Comparison of ENCODE assay signal across 10 mouse cellular contexts in genomic region chr11:6695176-6695575, GRCm38 (mm10). TPM values are rescaled to one million over a fixed set of nuclear protein-coding genes. Genes with fewer than 3 reads are reported as not detected.
DNase-seq lines count a peak whose midpoint lies in the region; ATAC-seq and TF ChIP-seq lines count a peak whose summit lies in the region.
"Had no signal": no experiment of that assay in that cellular context is flagged by ENCODE, and none has a peak within 500 bp of the region (broad histone marks: within the 10 kb centered on the region; RNA-seq: fewer than 3 reads in every experiment).

No protein-coding gene starts in this region.

- intact Hi-C loops in heart, adult 2 months (cut with DNase I) = loop anchor here (2.0 to 5.0 kb wide), 2 partner anchors 14 to 38 kb away; partner anchors contain the start of gene Ramp3

- no peak overlapping the region for H3K27ac ChIP-seq in midbrain, embryonic 15.5 days
- H3K27ac ChIP-seq in midbrain, embryonic 13.5 days = no peak overlapping the region
- peak overlapping the region; percentile 74 for H3K27ac ChIP-seq in heart, adult 2 months
- H3K27ac ChIP-seq: macrophage had no signal

- H3K4me2 ChIP-seq in midbrain, embryonic 15.5 days = no peak overlapping the region
- H3K4me2 ChIP-seq in midbrain, embryonic 13.5 days (replicated peaks) = no peak overlapping the region

- H3K4me1 ChIP-seq in midbrain, embryonic 15.5 days = no peaks in the 10 kb centered on the region
- H3K4me1 ChIP-seq in midbrain, embryonic 13.5 days (replicated peaks) = no peaks in the 10 kb centered on the region
- H3K4me1 ChIP-seq in heart, adult 2 months (ENCODE audit: control insufficient read depth, insufficient read depth, low read length) = no peaks in the 10 kb centered on the region; the same call in 1 of the 2 replicates

- TF ChIP-seq POLR2A in heart, adult 2 months (IDR thresholded peaks at IDR 0.05; ENCODE audit: insufficient read depth, low read depth, low read length) = peak; percentile 61; the same call in 1 of the 2 replicates

- ATAC-seq in midbrain, embryonic 15.5 days (replicated peaks) = peak; percentile 41; the same call in 1 of the 2 replicates
- ATAC-seq in midbrain, embryonic 13.5 days = no peak

- TF ChIP-seq EP300 in heart, adult 2 months (IDR thresholded peaks at IDR 0.05; ENCODE audit: insufficient read depth, low read depth, low read length) = 0 out of 2 replicates have a peak, but pooled peaks have one; percentile 22

- no peak overlapping the region for H3K4me3 ChIP-seq in midbrain, embryonic 15.5 days
- no peak overlapping the region for H3K4me3 ChIP-seq in midbrain, embryonic 13.5 days (replicated peaks)
- H3K4me3 ChIP-seq in heart, adult 2 months = peak overlapping the region; percentile 38

- H3K9me3 ChIP-seq in midbrain, embryonic 15.5 days = no peaks in the 10 kb centered on the region
- no peaks in the 10 kb centered on the region for H3K9me3 ChIP-seq in midbrain, embryonic 13.5 days

- whole genome bisulfite sequencing in midbrain, embryonic 15.5 days = 82% methylated on average over 12 of the region's 12 CpGs
- WGBS in midbrain, embryonic 13.5 days = 83% methylated on average over 12 of the region's 12 CpGs
- WGBS in heart, adult 2 months = 20% methylated on average over 12 of the region's 12 CpGs

- no peaks in the 10 kb centered on the region for H3K79me2 ChIP-seq in heart, adult 2 months (replicated peaks; ENCODE audit: control insufficient read depth, insufficient read depth, low read length)

- TF ChIP-seq CTCF in heart, adult 2 months (IDR thresholded peaks at IDR 0.05) = no peak

- H3K36me3 ChIP-seq in midbrain, embryonic 15.5 days (replicated peaks) = no peaks in the 10 kb centered on the region
- H3K36me3 ChIP-seq in midbrain, embryonic 13.5 days = no peaks in the 10 kb centered on the region
- H3K36me3 ChIP-seq in heart, adult 2 months (ENCODE audit: control insufficient read depth, insufficient read depth, low read length) = no peaks in the 10 kb centered on the region

- peak; percentile 61 to 65 for DNase-seq in heart, adult 2 months
- DNase-seq in kidney, postnatal 36 days = peak; percentile 73
- DNase-seq in skeletal muscle tissue, adult 2 months (ENCODE audit: low read depth, low spot score) = peak; percentile 5
- no peak for DNase-seq in spleen, postnatal 36 days (ENCODE audit: low spot score in 2 of 2)
- DNase-seq in cerebellum, postnatal 25 days = no peak
- no peak for DNase-seq in right cerebral cortex, postnatal 14 days

- H3K27me3 ChIP-seq in midbrain, embryonic 15.5 days (replicated peaks) = no peaks in the 10 kb centered on the region
- no peaks in the 10 kb centered on the region for H3K27me3 ChIP-seq in midbrain, embryonic 13.5 days
- no peaks in the 10 kb centered on the region; the same call in 1 of the 2 replicates for H3K27me3 ChIP-seq in heart, adult 2 months (ENCODE audit: control insufficient read depth, insufficient read depth, low read length)

- no peak overlapping the region for H3K9ac ChIP-seq in midbrain, embryonic 15.5 days
- H3K9ac ChIP-seq in midbrain, embryonic 13.5 days (replicated peaks) = no peak overlapping the region
- H3K9ac ChIP-seq in heart, adult 2 months (ENCODE audit: low read depth, low read length) = peak overlapping the region; percentile 28

RNA-seq across cellular contexts. Expression of gene Ramp3, which starts 36.9 kb away (rescaled TPM):
- polyA plus RNA-seq in midbrain, embryonic 15.5 days (2015; fragmentation: Nextera tagmentation; extraction: Ambion mirVana) = 10.2 and 12.0 TPM in 2 replicates
- polyA plus RNA-seq in midbrain, embryonic 13.5 days (2015; fragmentation: Nextera tagmentation; extraction: Ambion mirVana) = 6.4 and 6.8 TPM in 2 replicates
- 1 to 10 TPM; 6.0 to 7.6 TPM for total RNA-seq in heart, adult 2 months (2021)
- 7.6 and 9.5 TPM in 2 replicates for polyA plus RNA-seq in heart, adult 2 months (2012; rRNA removed)

RNA-seq across cellular contexts. Expression of gene Wap, which starts 56.7 kb away (rescaled TPM):
- not detected in 2 replicates for polyA plus RNA-seq in midbrain, embryonic 15.5 days (2015; fragmentation: Nextera tagmentation; extraction: Ambion mirVana)
- polyA plus RNA-seq in midbrain, embryonic 13.5 days (2015; fragmentation: Nextera tagmentation; extraction: Ambion mirVana) = not detected in 2 replicates
- total RNA-seq in heart, adult 2 months (2021) = not detected
- not detected in 2 replicates for polyA plus RNA-seq in heart, adult 2 months (2012; rRNA removed)
- total RNA-seq: adrenal gland, postnatal 4 days had no signal
- polyA plus RNA-seq: macrophage had no signal

Comparison
In these comparisons a context has a peak if more than half of its experiments do, and no peak if none do; other contexts are left out.
1. DNase-seq: peak in heart, adult 2 months (2 of 2), kidney, postnatal 36 days (2 of 2) and skeletal muscle tissue, adult 2 months (single experiment); none in spleen, postnatal 36 days (0 of 2), cerebellum, postnatal 25 days (0 of 2) and right cerebral cortex, postnatal 14 days (single experiment).